In the genomic region with DNA sequence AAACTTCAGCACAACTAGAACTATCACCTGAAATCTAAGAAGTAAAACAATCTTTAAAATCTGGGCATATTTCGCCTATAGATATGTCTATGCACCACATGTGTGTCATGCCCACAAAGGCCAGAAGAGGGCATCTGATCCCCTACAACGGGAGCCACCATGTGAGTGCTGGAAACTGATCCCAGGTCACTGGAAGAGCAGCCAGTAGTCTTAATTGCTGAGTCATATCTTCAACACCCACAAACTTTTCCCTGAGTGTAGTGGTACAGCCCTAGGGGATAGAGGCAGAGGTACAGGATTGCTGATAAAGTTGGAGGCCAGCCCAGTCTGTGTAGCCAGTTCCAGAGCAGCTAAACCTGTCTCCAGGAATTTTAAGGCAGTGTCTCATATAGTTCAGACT, we compare ENCODE assay signal across 9 mouse cellular contexts. TPM values are rescaled to one million over a fixed set of nuclear protein-coding genes. Genes with fewer than 3 reads are reported as not detected.
DNase-seq lines count a peak whose midpoint lies in the region; ATAC-seq and TF ChIP-seq lines count a peak whose summit lies in the region.
"Had no signal": no experiment of that assay in that cellular context is flagged by ENCODE, and none has a peak within 500 bp of the region (broad histone marks: within the 10 kb centered on the region; RNA-seq: fewer than 3 reads in every experiment).

No protein-coding gene starts in this region.

- 88% methylated on average over 2 of the region's 2 CpGs for WGBS in forebrain, postnatal 0 days
- 87% methylated on average over 2 of the region's 2 CpGs for WGBS in forebrain, embryonic 13.5 days
- WGBS in midbrain, postnatal 0 days: 94% methylated on average over 2 of the region's 2 CpGs
- 93% methylated on average over 2 of the region's 2 CpGs for WGBS in midbrain, embryonic 15.5 days
- WGBS in small intestine, adult 2 months: 84% methylated on average over 2 of the region's 2 CpGs

- no peaks in the 10 kb centered on the region for H3K4me1 ChIP-seq in forebrain, postnatal 0 days (ENCODE audit: insufficient read depth)
- H3K4me1 ChIP-seq in forebrain, embryonic 13.5 days: no peaks in the 10 kb centered on the region
- no peaks in the 10 kb centered on the region for H3K4me1 ChIP-seq in midbrain, postnatal 0 days (ENCODE audit: insufficient read depth, low read length)
- no peaks in the 10 kb centered on the region for H3K4me1 ChIP-seq in midbrain, embryonic 15.5 days
- H3K4me1 ChIP-seq in small intestine, adult 2 months (ENCODE audit: control insufficient read depth, insufficient read depth, insufficient read length, low read length): no peaks in the 10 kb centered on the region

- H3K9ac ChIP-seq in forebrain, postnatal 0 days: no peak overlapping the region
- H3K9ac ChIP-seq in forebrain, embryonic 13.5 days: no peak overlapping the region
- H3K9ac ChIP-seq in midbrain, postnatal 0 days (replicated peaks; ENCODE audit: low read length, poor library complexity, severe bottlenecking): no peak overlapping the region
- no peak overlapping the region for H3K9ac ChIP-seq in midbrain, embryonic 15.5 days

- H3K4me3 ChIP-seq in forebrain, postnatal 0 days (ENCODE audit: low read depth, low read length): no peak overlapping the region
- H3K4me3 ChIP-seq in forebrain, embryonic 13.5 days: no peak overlapping the region
- no peak overlapping the region for H3K4me3 ChIP-seq in midbrain, postnatal 0 days (ENCODE audit: low read depth, low read length)
- H3K4me3 ChIP-seq in midbrain, embryonic 15.5 days: no peak overlapping the region
- H3K4me3 ChIP-seq in small intestine, adult 2 months (ENCODE audit: low read depth, low read length): no peak overlapping the region

- no peaks in the 10 kb centered on the region for H3K9me3 ChIP-seq in forebrain, postnatal 0 days (ENCODE audit: low read length)
- H3K9me3 ChIP-seq in forebrain, embryonic 13.5 days (replicated peaks): peaks cover 4% of the 10 kb centered on the region
- no peaks in the 10 kb centered on the region for H3K9me3 ChIP-seq in midbrain, postnatal 0 days (ENCODE audit: low read length)
- H3K9me3 ChIP-seq in midbrain, embryonic 15.5 days: no peaks in the 10 kb centered on the region

- DNase-seq in forebrain, postnatal 0 days: no peak
- DNase-seq in midbrain, postnatal 0 days (ENCODE audit: low spot score): no peak
- no peak for DNase-seq in adrenal gland, postnatal 36 days
- DNase-seq in yolk sac, embryonic 10.5 days (ENCODE audit: low spot score): no peak
- DNase-seq: heart, postnatal 36 days had no signal

- no peak overlapping the region for H3K27ac ChIP-seq in forebrain, postnatal 0 days (ENCODE audit: low read depth, low read length)
- no peak overlapping the region for H3K27ac ChIP-seq in forebrain, embryonic 13.5 days
- H3K27ac ChIP-seq in midbrain, postnatal 0 days (ENCODE audit: low read depth, low read length): no peak overlapping the region
- no peak overlapping the region for H3K27ac ChIP-seq in midbrain, embryonic 15.5 days
- H3K27ac ChIP-seq in small intestine, adult 2 months (ENCODE audit: insufficient read depth, low read depth, low read length): no peak overlapping the region

- no peak for ATAC-seq in forebrain, postnatal 0 days
- no peak for ATAC-seq in forebrain, embryonic 13.5 days
- ATAC-seq in midbrain, postnatal 0 days (ENCODE audit: low FRiP score): no peak
- ATAC-seq in midbrain, embryonic 15.5 days (replicated peaks): no peak
- ATAC-seq in erythroid progenitor cell, adult 5-6 weeks (replicated peaks; ENCODE audit: low FRiP score, poor library complexity, severe bottlenecking): peak; percentile 37; the same call in 1 of the 2 replicates

- no peak for TF ChIP-seq POLR2A in small intestine, adult 2 months (IDR thresholded peaks at IDR 0.05; ENCODE audit: low read depth, low read length)

- H3K27me3 ChIP-seq in forebrain, postnatal 0 days (ENCODE audit: insufficient read depth, low read length): no peaks in the 10 kb centered on the region
- no peaks in the 10 kb centered on the region for H3K27me3 ChIP-seq in forebrain, embryonic 13.5 days
- H3K27me3 ChIP-seq in midbrain, postnatal 0 days (ENCODE audit: insufficient read depth, low read length): no peaks in the 10 kb centered on the region
- no peaks in the 10 kb centered on the region for H3K27me3 ChIP-seq in midbrain, embryonic 15.5 days (replicated peaks)
- no peaks in the 10 kb centered on the region for H3K27me3 ChIP-seq in small intestine, adult 2 months (ENCODE audit: control insufficient read depth, insufficient read depth, low read length)

- peak; percentile 30 for TF ChIP-seq CTCF in forebrain, postnatal 0 days (IDR thresholded peaks at IDR 0.05; ENCODE audit: low read depth)
- peak; percentile 41 for TF ChIP-seq CTCF in midbrain, postnatal 0 days (IDR thresholded peaks at IDR 0.05)
- peak; percentile 54; the same call in 1 of the 2 replicates for TF ChIP-seq CTCF in small intestine, adult 2 months (IDR thresholded peaks at IDR 0.05; ENCODE audit: extremely low read depth, insufficient read length, insufficient replicate concordance, low read depth, low read length)

- H3K36me3 ChIP-seq in forebrain, postnatal 0 days (ENCODE audit: insufficient read depth): peaks cover 89% of the 10 kb centered on the region
- H3K36me3 ChIP-seq in forebrain, embryonic 13.5 days (ENCODE audit: poor library complexity, severe bottlenecking): peaks cover 96% of the 10 kb centered on the region
- peaks cover 60% of the 10 kb centered on the region for H3K36me3 ChIP-seq in midbrain, postnatal 0 days (ENCODE audit: insufficient read depth, low read length)
- H3K36me3 ChIP-seq in midbrain, embryonic 15.5 days (replicated peaks): peaks cover 64% of the 10 kb centered on the region
- H3K36me3 ChIP-seq in small intestine, adult 2 months (ENCODE audit: control insufficient read depth, insufficient read depth, low read length): peaks cover 84% of the 10 kb centered on the region

- H3K4me2 ChIP-seq in forebrain, postnatal 0 days (ENCODE audit: low read depth): no peak overlapping the region
- H3K4me2 ChIP-seq in forebrain, embryonic 13.5 days: no peak overlapping the region
- H3K4me2 ChIP-seq in midbrain, postnatal 0 days (ENCODE audit: low read depth, low read length, poor library complexity, severe bottlenecking): no peak overlapping the region
- no peak overlapping the region for H3K4me2 ChIP-seq in midbrain, embryonic 15.5 days

RNA-seq across cellular contexts. Expression of a gene that starts 11.6 kb away (rescaled TPM):
- total RNA-seq in forebrain, postnatal 0 days (2014; rRNA removed): 45.8 and 57.3 TPM in 2 replicates
- polyA plus RNA-seq in forebrain, postnatal 0 days (2015; fragmentation: Nextera tagmentation; extraction: Ambion mirVana): 36.4 and 39.5 TPM in 2 replicates
- 44.7 and 49.6 TPM in 2 replicates for polyA plus RNA-seq in forebrain, embryonic 13.5 days (2015; fragmentation: Nextera tagmentation; extraction: Ambion mirVana)
- 34.8 and 37.2 TPM in 2 replicates for total RNA-seq in midbrain, postnatal 0 days (2014; rRNA removed)
- polyA plus RNA-seq in midbrain, postnatal 0 days (2015; fragmentation: Nextera tagmentation; extraction: Ambion mirVana): 38.8 and 43.1 TPM in 2 replicates
- 46.7 and 49.6 TPM in 2 replicates for polyA plus RNA-seq in midbrain, embryonic 15.5 days (2015; fragmentation: Nextera tagmentation; extraction: Ambion mirVana)
- total RNA-seq in erythroid progenitor cell, adult 5-6 weeks (2015; ENCODE audit: low replicate concordance): 38.9 and 41.1 TPM in 2 replicates
- total RNA-seq in erythroid progenitor cell, adult 5-6 weeks (2017; ENCODE audit: low replicate concordance): 75.8 and 76.1 TPM in 2 replicates
- 26.2 and 57.3 TPM in 2 replicates for polyA plus RNA-seq in small intestine, adult 2 months (2012; rRNA removed)
- 10 to 100 TPM; 63.6 to 65.0 TPM for total RNA-seq in adrenal gland, postnatal 36 days (2021)

RNA-seq across cellular contexts. Expression of a gene that starts 22.4 kb away (rescaled TPM):
- total RNA-seq in forebrain, postnatal 0 days (2014; rRNA removed): 0.38 TPM in 1 of 2 replicates, not detected in the other
- 1.5 and 1.9 TPM in 2 replicates for polyA plus RNA-seq in forebrain, postnatal 0 days (2015; fragmentation: Nextera tagmentation; extraction: Ambion mirVana)
- 1.7 and 2.5 TPM in 2 replicates for polyA plus RNA-seq in forebrain, embryonic 13.5 days (2015; fragmentation: Nextera tagmentation; extraction: Ambion mirVana)
- 11.0 and 15.9 TPM in 2 replicates for total RNA-seq in midbrain, postnatal 0 days (2014; rRNA removed)
- 9.9 and 12.0 TPM in 2 replicates for polyA plus RNA-seq in midbrain, postnatal 0 days (2015; fragmentation: Nextera tagmentation; extraction: Ambion mirVana)
- 6.8 and 7.8 TPM in 2 replicates for polyA plus RNA-seq in midbrain, embryonic 15.5 days (2015; fragmentation: Nextera tagmentation; extraction: Ambion mirVana)
- not detected in 2 replicates for total RNA-seq in erythroid progenitor cell, adult 5-6 weeks (2015; ENCODE audit: low replicate concordance)
- total RNA-seq in erythroid progenitor cell, adult 5-6 weeks (2017; ENCODE audit: low replicate concordance): not detected in 2 replicates
- polyA plus RNA-seq in small intestine, adult 2 months (2012; rRNA removed): 35.0 and 107 TPM in 2 replicates
- 10 to 100 TPM; 16.1 to 23.8 TPM for total RNA-seq in adrenal gland, postnatal 36 days (2021)

RNA-seq across cellular contexts. Expression of a gene that starts 29.1 kb away (rescaled TPM):
- 0.08 TPM in 1 of 2 replicates, not detected in the other for total RNA-seq in forebrain, postnatal 0 days (2014; rRNA removed)
- 0.09 and 0.28 TPM in 2 replicates for polyA plus RNA-seq in forebrain, postnatal 0 days (2015; fragmentation: Nextera tagmentation; extraction: Ambion mirVana)
- polyA plus RNA-seq in forebrain, embryonic 13.5 days (2015; fragmentation: Nextera tagmentation; extraction: Ambion mirVana): 0.88 and 0.93 TPM in 2 replicates
- 0.05 TPM in 1 of 2 replicates, not detected in the other for total RNA-seq in midbrain, postnatal 0 days (2014; rRNA removed)
- 0.32 and 0.47 TPM in 2 replicates for polyA plus RNA-seq in midbrain, postnatal 0 days (2015; fragmentation: Nextera tagmentation; extraction: Ambion mirVana)
- 1.1 and 1.2 TPM in 2 replicates for polyA plus RNA-seq in midbrain, embryonic 15.5 days (2015; fragmentation: Nextera tagmentation; extraction: Ambion mirVana)
- total RNA-seq in erythroid progenitor cell, adult 5-6 weeks (2015; ENCODE audit: low replicate concordance): not detected in 2 replicates
- 0.53 TPM in 1 of 2 replicates, not detected in the other for total RNA-seq in erythroid progenitor cell, adult 5-6 weeks (2017; ENCODE audit: low replicate concordance)
- polyA plus RNA-seq in small intestine, adult 2 months (2012; rRNA removed): 0.03 and 0.04 TPM in 2 replicates
- under 1 TPM; 0.13 TPM for total RNA-seq in adrenal gland, postnatal 36 days (2021)
- total RNA-seq: heart, postnatal 36 days had no signal

RNA-seq across cellular contexts. Expression of a gene that starts 32.6 kb away (rescaled TPM):
- total RNA-seq in forebrain, postnatal 0 days (2014; rRNA removed): 1.2 and 1.4 TPM in 2 replicates
- polyA plus RNA-seq in forebrain, postnatal 0 days (2015; fragmentation: Nextera tagmentation; extraction: Ambion mirVana): 6.3 and 8.4 TPM in 2 replicates
- 42.9 and 50.7 TPM in 2 replicates for polyA plus RNA-seq in forebrain, embryonic 13.5 days (2015; fragmentation: Nextera tagmentation; extraction: Ambion mirVana)
- total RNA-seq in midbrain, postnatal 0 days (2014; rRNA removed): 0.22 and 0.66 TPM in 2 replicates
- 3.9 and 5.9 TPM in 2 replicates for polyA plus RNA-seq in midbrain, postnatal 0 days (2015; fragmentation: Nextera tagmentation; extraction: Ambion mirVana)
- 8.3 and 9.8 TPM in 2 replicates for polyA plus RNA-seq in midbrain, embryonic 15.5 days (2015; fragmentation: Nextera tagmentation; extraction: Ambion mirVana)
- total RNA-seq in erythroid progenitor cell, adult 5-6 weeks (2015; ENCODE audit: low replicate concordance): 51.2 and 66.7 TPM in 2 replicates
- 23.8 and 50.4 TPM in 2 replicates for total RNA-seq in erythroid progenitor cell, adult 5-6 weeks (2017; ENCODE audit: low replicate concordance)
- polyA plus RNA-seq in small intestine, adult 2 months (2012; rRNA removed): 4.6 and 8.7 TPM in 2 replicates
- total RNA-seq in adrenal gland, postnatal 36 days (2021): 1 to 10 TPM; 2.2 to 3.3 TPM
